Comparison of ENCODE assay signal across 9 mouse cellular contexts in genomic region chr15:100113343-100114275, GRCm38 (mm10).
DNase-seq lines count a peak whose midpoint lies in the region; ATAC-seq lines count a peak whose summit lies in the region.
"Had no signal": no experiment of that assay in that cellular context is flagged by ENCODE, and none has a peak within 500 bp of the region (broad histone marks: within the 10 kb centered on the region; RNA-seq: fewer than 3 reads in every experiment).

No protein-coding gene starts in this region.

- no peak overlapping the region for H3K9ac ChIP-seq in kidney, embryonic 14.5 days (ENCODE audit: low read depth, low read length)
- H3K9ac ChIP-seq: forebrain, postnatal 0 days had no signal

- 45% methylated on average over 10 of the region's 10 CpGs for WGBS in kidney, embryonic 14.5 days

- no peaks in the 10 kb centered on the region for H3K27me3 ChIP-seq in kidney, embryonic 14.5 days (ENCODE audit: control insufficient read depth, insufficient read depth, low read length)

- peak; percentile 70; the same call in 1 of the 2 replicates for ATAC-seq in kidney, embryonic 14.5 days (ENCODE audit: low FRiP score, low TSS enrichment)
- ATAC-seq: forebrain, postnatal 0 days had no signal

- no peaks in the 10 kb centered on the region for H3K9me3 ChIP-seq in kidney, embryonic 14.5 days (ENCODE audit: control insufficient read depth, low read length)

- no peak overlapping the region for H3K4me3 ChIP-seq in kidney, embryonic 14.5 days (ENCODE audit: low read length)

- no peak overlapping the region for H3K4me2 ChIP-seq in kidney, embryonic 14.5 days (replicated peaks; ENCODE audit: low read depth, low read length)

- H3K27ac ChIP-seq in kidney, embryonic 14.5 days (ENCODE audit: low read depth, low read length) = peak overlapping the region; percentile 66

- no peak for DNase-seq in kidney, adult 18-20 months
- DNase-seq in embryo, embryonic 10.5 days (ENCODE audit: low spot score) = peak; percentile 80
- peak; percentile 37 for DNase-seq in liver
- DNase-seq in retina, postnatal 1 day = peak; percentile 96
- no peak for DNase-seq in layer of hippocampus, adult 8-10 months (ENCODE audit: low spot score in 2 of 2)
- no peak for DNase-seq in cerebellum, adult 11-12 months
- DNase-seq: forebrain, postnatal 0 days; kidney, adult 11 months had no signal

- H3K4me1 ChIP-seq in kidney, embryonic 14.5 days (ENCODE audit: control insufficient read depth, insufficient read depth, low read length) = peaks cover 26% of the 10 kb centered on the region

- H3K36me3 ChIP-seq in kidney, embryonic 14.5 days (ENCODE audit: control insufficient read depth, insufficient read depth, low read length) = peaks cover 21% of the 10 kb centered on the region; the same call in 1 of the 2 replicates

Comparison
In these comparisons a context has a peak if more than half of its experiments do, and no peak if none do; other contexts are left out.
1. DNase-seq: peak in embryo, embryonic 10.5 days (single experiment), liver (single experiment) and retina, postnatal 1 day (single experiment); none in kidney, adult 18-20 months (single experiment), layer of hippocampus, adult 8-10 months (0 of 2) and cerebellum, adult 11-12 months (single experiment).